Comparison of ENCODE assay signal across 28 mouse cellular contexts in genomic region chr15:100025076-100025834, GRCm38 (mm10). TPM values are rescaled to one million over a fixed set of nuclear protein-coding genes. Genes with fewer than 3 reads are reported as not detected.
DNase-seq lines count a peak whose midpoint lies in the region; ATAC-seq and TF ChIP-seq lines count a peak whose summit lies in the region.
"Had no signal": no experiment of that assay in that cellular context is flagged by ENCODE, and none has a peak within 500 bp of the region (broad histone marks: within the 10 kb centered on the region; RNA-seq: fewer than 3 reads in every experiment).

No protein-coding gene starts in this region.

- H3K27me3 ChIP-seq in neural tube, embryonic 12.5 days (replicated peaks) = no peaks in the 10 kb centered on the region
- H3K27me3 ChIP-seq in stomach, postnatal 0 days (ENCODE audit: control insufficient read depth, insufficient read depth, low read length) = no peaks in the 10 kb centered on the region
- H3K27me3 ChIP-seq: midbrain, embryonic 13.5 days; neural tube, embryonic 13.5 days had no signal

- no peak overlapping the region for H3K4me2 ChIP-seq in neural tube, embryonic 12.5 days (replicated peaks)
- no peak overlapping the region for H3K4me2 ChIP-seq in stomach, postnatal 0 days (replicated peaks; ENCODE audit: low read depth)
- H3K4me2 ChIP-seq: heart, embryonic 11.5 days; midbrain, embryonic 13.5 days; neural tube, embryonic 13.5 days had no signal

- no peaks in the 10 kb centered on the region for H3K4me1 ChIP-seq in neural tube, embryonic 12.5 days
- H3K4me1 ChIP-seq in stomach, postnatal 0 days (replicated peaks; ENCODE audit: control insufficient read depth, insufficient read depth) = no peaks in the 10 kb centered on the region
- H3K4me1 ChIP-seq: embryonic facial prominence, embryonic 10.5 days; hindbrain, embryonic 10.5 days; midbrain, embryonic 13.5 days; neural tube, embryonic 13.5 days had no signal

- TF ChIP-seq EP300 in stomach, postnatal 0 days (optimal IDR thresholded peaks at IDR 0.05) = no peak

- H3K27ac ChIP-seq in neural tube, embryonic 12.5 days = no peak overlapping the region
- peak overlapping the region; percentile 30 for H3K27ac ChIP-seq in stomach, postnatal 0 days (replicated peaks)
- H3K27ac ChIP-seq: embryonic facial prominence, embryonic 10.5 days; hindbrain, embryonic 10.5 days; hindbrain, postnatal 0 days; midbrain, embryonic 13.5 days; neural tube, embryonic 13.5 days had no signal

- no peak for TF ChIP-seq CTCF in stomach, postnatal 0 days (IDR thresholded peaks at IDR 0.05; ENCODE audit: low read depth)

- 0 out of 2 replicates have a peak overlapping the region, but pooled peaks have one; percentile 26 for H3K9ac ChIP-seq in neural tube, embryonic 12.5 days
- H3K9ac ChIP-seq in stomach, postnatal 0 days (ENCODE audit: low read length) = 0 out of 2 replicates have a peak overlapping the region, but pooled peaks have one; percentile 8
- H3K9ac ChIP-seq: midbrain, embryonic 13.5 days; neural tube, embryonic 13.5 days had no signal

- H3K4me3 ChIP-seq in neural tube, embryonic 12.5 days = no peak overlapping the region
- H3K4me3 ChIP-seq in stomach, postnatal 0 days (ENCODE audit: low read depth, low read length) = no peak overlapping the region
- H3K4me3 ChIP-seq: embryonic facial prominence, embryonic 10.5 days; hindbrain, embryonic 10.5 days; midbrain, embryonic 13.5 days; neural tube, embryonic 13.5 days had no signal

- no peaks in the 10 kb centered on the region for H3K36me3 ChIP-seq in neural tube, embryonic 12.5 days
- H3K36me3 ChIP-seq in stomach, postnatal 0 days (ENCODE audit: control insufficient read depth, insufficient read depth, low read length) = no peaks in the 10 kb centered on the region
- H3K36me3 ChIP-seq: midbrain, embryonic 13.5 days had no signal

- 80% methylated on average over 11 of the region's 11 CpGs for WGBS in neural tube, embryonic 12.5 days
- 72% methylated on average over 11 of the region's 11 CpGs for WGBS in stomach, postnatal 0 days

- no peaks in the 10 kb centered on the region for H3K9me3 ChIP-seq in neural tube, embryonic 12.5 days
- no peaks in the 10 kb centered on the region for H3K9me3 ChIP-seq in stomach, postnatal 0 days (ENCODE audit: control insufficient read depth, low read length)
- H3K9me3 ChIP-seq: embryonic facial prominence, embryonic 10.5 days; hindbrain, embryonic 10.5 days; midbrain, embryonic 13.5 days; neural tube, embryonic 13.5 days had no signal

- ATAC-seq in neural tube, embryonic 12.5 days (ENCODE audit: low FRiP score, low read depth) = no peak
- ATAC-seq in megakaryocyte, adult 5-6 weeks (ENCODE audit: poor library complexity, severe bottlenecking) = 0 out of 2 replicates have a peak, but pooled peaks have one; percentile 18
- ATAC-seq in stomach, postnatal 0 days (ENCODE audit: low FRiP score, low TSS enrichment) = peak; percentile 34; the same call in 1 of the 2 replicates
- ATAC-seq: hindbrain, postnatal 0 days; intestine, embryonic 16.5 days; midbrain, embryonic 13.5 days had no signal

- peak; percentile 37 for DNase-seq in heart, adult 11 months
- DNase-seq in heart, postnatal 4 days = no peak
- DNase-seq in neural tube, embryonic 10.5 days (ENCODE audit: extremely low spot score, low spot score) = no peak
- DNase-seq in stomach, postnatal 0 days (ENCODE audit: low spot score) = no peak
- no peak for DNase-seq in cerebellum, postnatal 4 days (ENCODE audit: low spot score in 2 of 2)
- DNase-seq: adrenal gland, adult 2 months; cerebellum, adult 9-11 months; gastrocnemius, postnatal 10 days; kidney, adult 9 months; kidney, postnatal 14 days; lung, adult 18-20 months; lung, postnatal 10 days; retina, postnatal 1 day; thymus, postnatal 25 days had no signal

RNA-seq across cellular contexts. Expression of gene Dip2b, which starts 13.2 kb away (rescaled TPM):
- total RNA-seq in heart, postnatal 4 days (2021) = 10 to 100 TPM; 38.7 to 39.2 TPM
- polyA plus RNA-seq in neural tube, embryonic 12.5 days (2016; fragmentation: Nextera tagmentation; extraction: Ambion mirVana) = 24.7 and 26.9 TPM in 2 replicates
- total RNA-seq in megakaryocyte, adult 5-6 weeks (2015) = 17.2 and 17.6 TPM in 2 replicates
- 13.5 and 14.4 TPM in 2 replicates for total RNA-seq in megakaryocyte, adult 5-6 weeks (2017)
- 5.2 TPM in 2 replicates for polyA plus RNA-seq in stomach, postnatal 0 days (2015; fragmentation: Nextera tagmentation; extraction: Ambion mirVana)

RNA-seq across cellular contexts. Expression of gene Larp4, which starts 55.4 kb away (rescaled TPM):
- 10 to 100 TPM; 76.4 to 85.7 TPM for total RNA-seq in heart, postnatal 4 days (2021)
- 27.9 and 29.0 TPM in 2 replicates for polyA plus RNA-seq in neural tube, embryonic 12.5 days (2016; fragmentation: Nextera tagmentation; extraction: Ambion mirVana)
- total RNA-seq in megakaryocyte, adult 5-6 weeks (2015) = 58.8 and 75.1 TPM in 2 replicates
- 42.6 and 42.9 TPM in 2 replicates for total RNA-seq in megakaryocyte, adult 5-6 weeks (2017)
- polyA plus RNA-seq in stomach, postnatal 0 days (2015; fragmentation: Nextera tagmentation; extraction: Ambion mirVana) = 18.9 and 21.3 TPM in 2 replicates

RNA-seq across cellular contexts. Expression of gene Fam186a, which starts 58.4 kb away (rescaled TPM):
- under 1 TPM; 0.14 to 0.16 TPM for total RNA-seq in heart, postnatal 4 days (2021)
- polyA plus RNA-seq in neural tube, embryonic 12.5 days (2016; fragmentation: Nextera tagmentation; extraction: Ambion mirVana) = not detected in 2 replicates
- not detected in 2 replicates for total RNA-seq in megakaryocyte, adult 5-6 weeks (2015)
- total RNA-seq in megakaryocyte, adult 5-6 weeks (2017) = not detected in 2 replicates
- 0.06 TPM in 1 of 2 replicates, not detected in the other for polyA plus RNA-seq in stomach, postnatal 0 days (2015; fragmentation: Nextera tagmentation; extraction: Ambion mirVana)
- total RNA-seq: granulocyte monocyte progenitor cell, adult 5-6 weeks; MEL; monocyte, adult 5-6 weeks had no signal
- polyA plus RNA-seq: C2C12; embryonic facial prominence, embryonic 10.5 days; hindbrain, embryonic 10.5 days; hindbrain, postnatal 0 days; intestine, embryonic 16.5 days; midbrain, embryonic 13.5 days; neural tube, embryonic 13.5 days; spleen, adult 2 months had no signal
